Mouse (Mus musculus) spleen, postnatal 14 days (tissue): ENCODE data around the gene Lrrc36.

Experiments used
- DNase-seq, 2 experiments: peaks; one replicate each; pipeline ENCODE4 v3.0.0; 2021 to 2022; ENCODE audit warnings: low spot score in 2 of 2

The Lrrc36 gene

DNA sequence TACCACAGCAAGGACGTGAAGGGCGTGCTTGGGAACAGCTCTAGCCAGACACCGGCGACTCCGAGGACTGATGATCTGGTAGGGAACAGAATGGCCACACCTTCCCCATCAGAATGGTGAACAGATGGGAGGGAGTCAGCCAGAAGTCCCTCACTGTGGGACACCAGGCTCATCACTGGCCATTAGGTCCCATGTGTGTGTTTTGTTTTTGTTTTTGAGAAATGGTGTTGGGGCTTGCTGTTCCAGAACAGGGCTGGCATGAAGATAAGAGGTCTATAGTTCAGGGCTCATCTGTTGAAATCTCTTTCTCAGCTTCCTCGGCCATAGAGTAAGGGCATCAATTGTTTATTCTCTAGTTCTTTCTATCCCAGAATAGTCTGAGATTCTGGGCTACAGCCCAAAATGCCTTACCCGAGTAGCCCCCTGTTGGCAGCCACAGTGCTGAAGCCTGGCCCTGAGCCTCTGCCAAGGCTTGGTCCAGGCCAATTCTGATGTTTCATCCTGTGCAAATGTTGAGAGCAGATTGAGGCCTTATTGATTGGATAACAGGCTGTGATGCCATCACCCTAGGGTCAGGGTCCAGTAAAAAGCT is 53.4 kb downstream of the Lrrc36 start:
- DNase-seq: no peak

DNA sequence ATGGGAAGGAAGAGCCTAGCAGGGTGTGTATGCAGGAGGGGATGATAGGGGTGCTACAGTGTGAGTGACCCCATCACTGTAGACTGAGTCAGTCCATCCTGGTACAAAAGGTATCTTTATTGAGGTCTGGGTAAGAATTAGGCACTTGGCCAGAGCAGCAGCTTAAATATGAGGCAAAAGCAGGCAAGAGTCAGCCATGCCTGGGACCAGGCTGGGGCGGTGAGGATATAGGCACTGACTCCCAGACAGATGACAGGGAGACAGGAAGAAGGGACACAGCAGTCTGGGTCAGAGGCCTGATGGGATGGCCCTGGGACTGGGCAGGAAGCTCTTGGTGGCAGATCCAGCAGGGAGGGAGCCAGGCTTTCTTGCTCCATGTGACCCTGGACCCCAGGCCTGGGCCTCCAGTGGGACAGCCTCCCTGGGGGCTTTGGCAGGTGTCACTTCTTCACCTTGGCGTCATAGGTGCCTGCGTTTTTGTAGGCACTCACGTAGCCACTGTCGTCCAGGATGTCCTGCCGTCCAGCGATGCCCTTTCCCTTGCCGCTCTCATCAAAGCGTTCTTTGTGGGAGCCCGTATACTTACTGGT is 54.1 kb downstream of the Lrrc36 start:
- DNase-seq: no peak

DNA sequence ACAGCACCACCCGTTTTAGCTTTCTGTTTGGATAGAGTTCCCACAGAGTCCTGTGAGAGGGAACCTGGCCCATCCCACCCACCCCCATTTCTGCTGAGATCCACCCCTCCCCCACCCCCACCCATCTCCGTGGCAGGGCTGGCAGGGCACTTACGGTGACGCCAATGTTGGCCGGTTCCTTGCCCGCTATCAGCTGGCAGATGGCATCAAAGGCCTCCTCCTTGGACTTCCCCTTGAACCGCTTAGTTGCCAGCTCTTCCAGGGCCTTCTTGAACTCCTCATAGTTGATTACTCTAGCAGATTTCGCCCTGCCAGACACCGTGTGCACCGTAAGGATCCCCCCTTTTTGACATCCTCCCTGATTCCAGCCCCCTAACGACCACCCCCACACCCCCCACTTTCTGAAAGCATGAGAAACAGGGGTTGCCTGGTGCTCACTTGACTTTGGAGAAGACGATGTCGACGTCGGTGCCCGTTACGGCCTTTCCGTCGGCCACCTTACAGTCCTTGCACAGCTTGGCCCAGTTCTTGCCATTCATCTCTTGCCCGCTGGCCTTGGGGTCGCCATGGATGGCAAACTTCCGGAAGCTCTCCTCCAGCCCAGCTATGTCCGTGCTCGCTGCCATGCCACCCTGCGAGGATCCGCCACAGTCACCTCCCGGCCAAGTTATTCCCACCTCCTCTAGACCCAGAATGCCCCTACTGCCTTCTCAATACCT is 54.8 kb downstream of the Lrrc36 start:
- DNase-seq: no peak

DNA sequence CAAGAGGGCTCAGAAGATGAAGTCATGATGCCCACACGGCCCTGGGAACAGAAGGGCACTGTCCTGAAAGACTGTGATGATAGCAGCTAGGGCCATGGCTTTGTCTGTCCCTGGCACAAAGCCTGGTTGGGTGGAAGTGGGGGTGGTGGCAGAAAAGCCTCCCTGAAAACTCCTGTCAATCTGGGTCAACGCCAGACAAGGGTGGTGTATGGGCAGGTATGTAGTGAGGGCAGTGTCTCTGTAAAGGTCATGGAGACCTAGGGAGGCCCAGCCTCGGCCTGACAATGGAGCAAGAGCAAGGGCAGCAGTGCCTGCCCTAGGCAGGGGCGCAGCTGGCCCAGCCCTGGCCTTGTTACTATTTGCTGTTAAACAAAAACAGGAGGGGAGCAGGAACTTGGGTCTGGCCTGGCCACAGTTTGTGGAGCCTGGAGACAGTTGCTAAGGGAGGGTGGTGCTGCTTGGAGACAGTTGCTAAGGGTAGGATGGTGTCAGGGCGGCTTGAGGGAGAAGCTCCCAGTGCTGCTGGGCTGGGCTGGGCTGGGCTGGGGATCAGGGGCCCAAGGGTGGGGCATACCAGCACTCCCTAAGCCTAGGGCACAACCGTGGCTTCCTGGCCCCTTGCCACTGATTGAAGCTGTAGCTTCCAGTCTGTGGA is 55.8 kb downstream of the Lrrc36 start:
- DNase-seq: no peak

DNA sequence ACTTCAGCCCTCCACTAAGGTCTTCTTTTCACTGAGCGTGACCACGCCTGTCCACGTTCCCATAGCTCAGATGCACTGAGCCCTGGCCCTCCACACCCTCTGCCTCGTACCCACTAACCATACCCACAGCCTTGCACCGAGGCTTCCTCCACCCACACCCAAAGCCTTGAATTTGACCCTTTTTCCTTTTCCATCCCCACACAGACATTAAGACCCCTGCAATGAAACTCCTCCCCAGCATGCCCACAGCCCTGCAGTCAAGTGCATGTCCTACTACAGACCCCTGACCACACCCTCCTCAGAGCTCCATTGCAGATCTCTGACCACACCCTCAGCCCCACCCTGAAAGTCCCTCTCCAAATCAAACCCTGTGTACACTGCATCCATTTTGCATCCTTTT is 56.4 kb downstream of the Lrrc36 start:
- DNase-seq: no peak

DNA sequence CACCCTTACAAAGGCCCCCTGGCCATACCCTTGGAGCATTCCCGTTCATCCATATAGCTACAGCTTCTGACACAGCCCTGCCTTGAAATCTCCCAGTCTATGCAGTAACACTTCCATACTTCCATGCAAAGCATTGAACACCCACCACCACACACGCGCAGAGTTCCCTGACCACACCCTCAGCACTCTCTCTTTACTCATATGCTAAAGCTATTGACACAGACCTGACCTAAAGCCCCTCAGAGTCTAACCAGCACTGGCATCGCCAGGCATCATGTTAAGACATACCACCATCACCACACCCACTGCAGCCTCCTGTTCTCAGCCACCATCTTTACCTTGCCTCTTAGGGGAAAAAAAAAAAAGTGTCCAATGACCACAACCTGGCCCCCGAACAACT is 56.9 kb downstream of the Lrrc36 start:
- no peak for DNase-seq

DNA sequence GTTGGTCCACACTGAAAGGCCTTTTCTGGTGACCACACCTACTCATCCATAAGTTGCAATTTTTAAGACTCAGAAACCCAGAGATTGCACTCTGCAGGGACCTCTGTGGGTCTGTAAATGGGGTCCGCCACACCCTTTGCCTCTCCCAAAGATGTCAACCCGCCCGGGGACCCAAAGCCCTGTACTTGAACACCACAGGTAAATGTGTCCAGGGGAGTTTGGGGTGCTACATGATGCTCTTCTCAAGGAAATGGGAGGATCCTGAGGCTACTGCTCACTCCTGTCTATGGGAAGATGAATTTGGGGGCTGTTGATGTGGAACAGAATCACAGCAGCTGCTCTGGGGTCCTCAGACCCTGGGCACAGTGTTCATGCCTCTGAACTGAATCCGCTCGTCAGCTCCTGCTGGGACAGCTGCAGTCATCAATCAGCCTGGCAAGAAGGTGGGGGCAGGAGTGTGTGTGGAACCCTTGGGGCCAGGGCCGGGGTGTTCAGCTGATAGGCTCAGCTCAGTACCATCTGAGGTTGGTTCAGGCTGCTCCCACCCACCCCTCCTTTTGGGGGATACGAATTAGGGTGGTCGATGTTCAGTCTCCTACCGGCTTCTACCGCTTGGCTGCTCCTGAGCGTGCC is 57.4 kb downstream of the Lrrc36 start:
- DNase-seq: no peak

DNA sequence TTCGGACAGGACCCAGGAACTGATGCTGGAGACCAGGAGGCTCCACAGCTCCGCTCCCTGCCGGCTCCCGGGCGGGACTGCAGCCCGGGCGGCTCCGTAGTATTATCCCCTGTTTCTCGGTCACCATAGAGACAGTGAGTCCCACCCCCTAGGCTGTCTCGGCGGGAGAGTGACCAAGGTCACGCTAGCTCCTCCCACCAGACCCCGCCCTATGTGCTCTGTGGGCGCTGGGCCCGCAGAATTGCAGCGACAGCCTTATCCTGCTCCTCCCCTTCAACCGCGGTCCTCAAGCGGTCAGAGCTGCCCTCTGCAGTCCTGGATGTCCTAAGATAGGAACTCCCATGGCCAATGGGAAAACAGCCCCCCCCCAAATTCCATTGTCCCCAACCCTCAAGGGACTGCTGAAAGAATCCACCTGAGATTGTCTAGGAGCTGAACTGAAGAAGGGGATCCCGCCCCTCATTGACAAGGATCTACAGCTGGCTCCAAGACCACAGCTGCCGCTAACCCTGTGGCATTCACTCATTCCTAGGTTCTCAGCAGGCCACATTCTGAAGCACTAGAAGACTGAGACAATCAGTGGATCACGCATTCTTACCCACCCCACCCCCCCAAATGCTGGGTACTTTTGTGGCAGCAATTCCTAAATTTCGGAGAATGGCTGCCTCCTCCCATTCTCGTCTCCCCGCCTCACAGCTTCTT is 58.1 kb downstream of the Lrrc36 start, which contains the start of gene Tppp3:
TSS of gene Tppp3 (minus strand) at position 213 of the 702 bp plus-strand sequence.
- DNase-seq: peak; percentile 51 to 64

DNA sequence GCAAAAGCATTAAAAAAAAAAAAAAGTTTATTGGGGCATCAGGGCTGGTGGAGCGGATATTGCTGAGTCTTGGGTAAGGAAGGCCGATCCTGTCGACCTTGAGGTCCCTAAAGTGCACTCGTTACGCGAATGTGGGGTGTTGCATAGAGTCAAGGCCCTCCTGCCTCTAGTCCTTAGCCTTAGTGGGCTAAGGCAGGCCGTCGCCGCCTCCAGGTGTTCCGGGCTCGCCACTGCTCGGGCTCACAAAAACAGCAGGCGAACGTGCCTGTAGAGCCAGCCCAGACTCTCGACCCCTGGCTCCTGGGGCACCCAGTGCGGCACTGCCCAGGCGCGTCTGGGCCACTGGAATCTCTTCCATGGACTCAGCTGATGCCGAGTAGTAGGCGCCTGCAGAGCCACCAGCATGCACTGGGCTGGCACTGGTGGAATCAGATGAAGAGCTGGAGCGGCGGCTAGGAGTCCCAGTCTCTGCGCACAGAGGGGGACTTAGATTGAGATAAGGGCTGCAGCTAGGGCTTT is 59.1 kb downstream of the Lrrc36 start:
- DNase-seq: no peak

DNA sequence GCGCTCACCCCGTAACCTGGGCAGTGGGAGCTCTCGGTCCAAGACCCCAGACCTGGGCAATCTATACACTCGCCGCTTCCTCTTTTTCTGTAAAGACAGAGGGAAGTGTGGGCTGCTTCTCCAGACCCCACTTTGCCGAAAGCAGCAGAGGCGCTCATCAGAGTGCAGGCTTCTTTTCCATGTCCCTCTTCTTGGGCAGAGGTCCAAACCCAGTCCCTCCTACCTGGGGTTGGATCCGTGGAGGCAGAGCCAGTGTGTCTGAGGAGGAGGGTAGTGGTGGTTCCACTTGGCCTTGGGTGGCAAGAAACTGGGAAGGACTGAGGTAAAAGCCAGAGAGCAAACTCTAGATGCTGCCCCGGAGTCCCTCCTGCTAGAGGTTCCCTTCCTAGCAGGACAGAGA is 59.6 kb downstream of the Lrrc36 start:
- DNase-seq: no peak

DNA sequence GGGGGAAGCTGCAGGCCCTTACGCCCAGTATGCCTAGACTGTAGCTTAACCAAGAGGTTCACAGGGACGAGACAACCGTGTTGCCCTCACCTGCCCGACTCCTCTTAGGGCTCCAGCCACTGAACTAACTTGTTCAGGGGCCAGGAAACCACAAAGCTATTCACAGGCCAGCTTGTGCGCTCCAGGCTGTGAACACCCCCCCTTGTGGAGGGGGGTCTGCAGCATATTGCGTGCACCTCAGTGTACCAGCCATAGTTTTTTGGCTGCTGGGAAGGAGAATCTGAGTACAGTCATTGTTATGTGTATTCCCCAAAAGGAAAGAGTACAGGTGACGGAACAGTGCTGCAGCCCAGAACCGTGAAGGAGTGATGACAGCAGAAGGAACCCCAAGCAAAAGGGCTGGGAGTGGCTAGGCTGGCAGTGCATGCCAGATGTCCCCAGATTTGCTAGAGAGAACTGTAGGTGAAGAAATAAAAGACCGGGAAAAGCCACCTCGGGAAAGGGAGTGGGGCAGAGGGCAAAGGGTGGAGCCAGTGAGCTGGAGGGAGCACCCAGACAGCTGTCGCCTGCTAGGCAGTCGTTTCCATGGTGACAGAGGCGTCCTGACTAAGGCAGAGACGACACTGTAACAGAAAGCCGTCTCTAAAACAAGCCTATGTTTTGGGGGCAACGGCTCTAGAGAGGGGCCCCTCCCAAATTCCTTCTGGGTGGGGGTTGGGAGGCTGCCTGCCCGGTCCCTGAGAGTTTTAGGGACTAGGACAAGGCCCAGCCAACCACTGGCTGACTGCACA is 60.6 kb downstream of the Lrrc36 start:
- no peak for DNase-seq

DNA sequence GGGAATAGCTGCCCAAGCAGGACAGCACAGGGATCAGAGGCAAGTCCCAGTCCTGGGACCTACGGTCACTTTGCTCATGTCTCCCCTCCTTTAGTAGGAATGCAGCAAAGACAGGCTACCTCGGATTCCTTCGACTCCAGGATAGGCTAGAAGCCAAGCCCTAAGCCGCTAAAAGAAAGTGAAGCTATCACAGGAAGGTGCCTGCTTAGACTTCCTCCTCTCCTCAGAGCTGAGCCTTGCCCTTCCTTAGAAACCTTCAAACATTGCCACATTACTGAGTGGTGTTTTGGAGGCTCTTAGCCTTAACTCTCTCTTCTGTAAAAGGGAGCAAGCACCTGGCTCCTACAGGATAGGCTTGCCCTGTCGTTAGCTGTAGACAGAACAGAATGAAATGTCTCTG is 61.3 kb downstream of the Lrrc36 start:
- no peak for DNase-seq

DNA sequence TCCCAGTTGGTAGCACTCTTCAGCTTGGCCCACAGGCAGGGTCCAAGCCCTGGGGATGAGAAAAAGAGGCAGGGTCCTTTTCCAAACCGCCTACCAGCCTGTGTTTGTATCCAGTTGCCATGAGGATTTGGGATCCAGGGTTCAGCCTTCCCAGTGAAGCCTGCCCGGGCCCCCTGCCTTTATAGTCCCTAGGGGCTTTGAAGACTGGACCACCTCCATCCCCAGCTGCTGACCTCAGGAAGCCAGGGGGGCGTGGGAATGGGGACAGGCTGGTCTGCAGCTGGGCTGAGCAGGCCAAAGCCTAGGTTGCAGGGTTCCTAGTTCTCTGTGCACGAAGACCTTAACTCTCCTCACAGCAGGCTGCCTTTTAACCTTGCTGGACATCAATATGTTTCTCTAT is 61.9 kb downstream of the Lrrc36 start:
- no peak for DNase-seq

DNA sequence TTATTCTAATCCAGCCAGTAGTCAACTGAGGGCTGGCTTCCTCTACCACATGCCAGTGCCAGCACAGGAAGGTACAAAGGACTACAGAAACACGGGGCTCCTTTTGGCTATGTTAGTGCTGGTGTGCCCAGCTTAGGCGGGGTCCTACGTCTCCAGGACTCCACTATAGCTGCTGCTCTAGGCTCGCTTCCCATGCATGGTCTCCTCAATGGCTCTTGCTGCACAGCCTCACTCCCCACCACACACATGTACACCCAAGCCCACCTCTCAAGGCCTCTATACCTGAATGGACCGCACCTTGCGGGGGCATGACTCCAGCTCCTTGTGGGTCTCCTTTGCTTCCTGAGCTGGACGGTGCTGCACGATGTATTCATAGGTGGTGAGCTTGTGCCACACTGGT is 62.4 kb downstream of the Lrrc36 start:
- DNase-seq: no peak

DNA sequence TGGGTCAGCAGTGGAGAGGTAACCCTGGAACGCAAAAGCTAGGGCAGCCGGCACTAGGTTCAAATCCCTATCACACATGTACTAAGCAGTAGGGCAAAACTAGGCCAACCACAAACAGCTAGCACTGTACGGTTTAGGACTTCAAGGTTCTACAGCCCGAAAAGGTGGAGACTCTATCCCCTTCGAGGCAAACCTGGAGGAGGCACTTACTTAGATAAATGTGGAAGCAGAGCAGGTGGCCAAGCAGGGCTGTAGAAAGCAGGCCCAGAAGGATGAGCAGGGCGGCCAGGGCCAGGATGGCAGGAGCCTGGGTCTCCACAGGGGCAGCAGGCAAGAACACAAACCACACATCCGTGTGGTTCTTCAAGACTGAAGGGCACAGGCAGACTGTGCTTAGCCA is 62.8 kb downstream of the Lrrc36 start:
- DNase-seq: no peak

DNA sequence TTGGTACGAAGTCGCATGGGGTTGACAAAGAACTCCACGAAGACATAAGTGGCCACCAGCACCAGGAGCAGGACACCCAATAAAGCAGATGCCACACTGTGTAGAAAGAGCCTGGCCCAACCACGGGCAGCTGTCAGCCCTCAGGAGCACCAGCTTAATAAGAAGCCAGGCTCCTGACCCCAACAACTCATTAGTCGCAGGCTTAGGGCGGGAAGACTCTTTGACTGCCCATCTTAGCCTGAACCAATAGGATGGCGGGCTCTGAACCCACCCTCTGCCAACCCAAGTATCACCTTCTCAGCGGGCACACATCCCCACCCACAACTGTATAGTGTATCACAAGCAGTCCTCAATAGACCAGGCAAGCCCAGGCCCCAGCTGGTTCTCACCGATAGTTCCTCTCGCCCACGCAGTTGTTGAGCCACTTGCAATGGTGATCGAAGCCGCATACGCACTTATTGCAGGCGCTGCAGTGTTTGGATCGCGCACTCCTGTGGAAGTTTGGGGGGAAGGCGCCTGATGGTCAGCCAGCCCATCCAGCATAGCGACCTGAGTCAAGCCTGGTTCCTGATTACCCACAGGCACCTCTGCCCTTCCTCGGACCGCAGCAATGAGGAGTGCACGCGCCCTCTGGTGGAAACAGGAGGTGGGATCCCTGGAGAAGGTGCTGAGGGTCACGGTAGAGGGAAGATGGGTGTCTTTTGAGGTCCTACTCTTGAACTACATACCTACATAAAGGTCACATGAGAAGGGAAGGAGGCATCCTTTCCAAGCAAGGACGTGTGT is 63.5 kb downstream of the Lrrc36 start:
- DNase-seq: peak; percentile 31 to 40

DNA sequence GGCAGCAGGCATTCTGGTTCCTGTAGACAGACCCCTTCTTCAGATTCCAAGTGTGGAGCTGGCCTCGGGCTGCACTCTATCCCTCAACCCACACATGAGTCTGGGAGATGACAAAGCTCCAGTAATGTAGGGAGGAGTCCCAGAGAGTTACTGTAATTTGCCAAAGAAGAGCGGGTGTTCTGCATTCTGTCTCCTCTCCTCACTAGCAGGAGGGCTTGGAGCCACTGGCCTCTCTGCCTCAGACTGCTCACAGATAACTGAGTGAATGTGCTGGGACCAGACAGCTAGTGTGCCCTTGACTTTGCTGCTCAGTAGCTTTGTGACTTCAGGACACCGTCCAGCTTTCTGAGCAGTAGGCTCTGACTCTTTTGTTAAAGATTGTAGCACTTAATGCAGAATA is 64.4 kb downstream of the Lrrc36 start:
- no peak for DNase-seq

DNA sequence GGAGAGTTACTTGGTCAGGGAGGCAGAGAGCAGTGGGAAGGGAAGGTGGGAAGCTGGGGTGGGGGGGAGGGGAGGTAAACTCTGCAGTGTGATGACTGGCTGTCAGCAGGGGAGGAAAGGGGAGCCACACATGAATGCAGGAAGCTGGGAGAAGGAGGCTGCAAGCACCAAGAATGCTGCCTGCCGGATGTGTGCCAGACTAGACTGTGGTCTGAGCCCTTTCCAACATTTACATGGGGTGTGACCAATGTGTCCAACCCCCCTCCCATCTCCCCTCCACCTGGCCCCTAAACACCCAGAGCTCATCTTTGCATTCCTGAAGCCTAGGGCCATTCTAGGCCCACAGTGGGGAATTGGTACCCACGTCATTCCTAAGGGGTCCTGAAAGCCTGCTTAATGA is 67.6 kb downstream of the Lrrc36 start:
- no peak for DNase-seq

DNA sequence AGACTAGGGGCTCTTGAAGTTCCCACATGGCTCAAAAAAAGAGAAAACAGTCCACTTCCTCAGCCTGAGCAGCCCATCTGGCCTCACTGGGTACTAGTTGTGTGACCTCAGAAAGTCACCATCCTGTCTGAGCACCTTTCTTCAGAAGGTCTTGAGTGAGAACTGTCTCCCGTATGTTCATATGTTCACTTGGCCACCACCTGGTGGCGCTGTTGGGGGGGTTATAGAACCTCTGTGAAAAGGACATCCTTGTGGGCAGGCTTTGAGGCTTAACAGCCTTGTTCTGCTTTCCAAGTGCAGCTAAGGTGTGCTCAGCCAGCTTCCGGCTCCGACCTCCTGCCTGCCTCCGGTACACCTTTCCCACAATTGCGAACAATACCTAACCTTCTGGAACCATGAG is 68.1 kb downstream of the Lrrc36 start:
- peak in 1 of 2 experiments; percentile 39 for DNase-seq

DNA sequence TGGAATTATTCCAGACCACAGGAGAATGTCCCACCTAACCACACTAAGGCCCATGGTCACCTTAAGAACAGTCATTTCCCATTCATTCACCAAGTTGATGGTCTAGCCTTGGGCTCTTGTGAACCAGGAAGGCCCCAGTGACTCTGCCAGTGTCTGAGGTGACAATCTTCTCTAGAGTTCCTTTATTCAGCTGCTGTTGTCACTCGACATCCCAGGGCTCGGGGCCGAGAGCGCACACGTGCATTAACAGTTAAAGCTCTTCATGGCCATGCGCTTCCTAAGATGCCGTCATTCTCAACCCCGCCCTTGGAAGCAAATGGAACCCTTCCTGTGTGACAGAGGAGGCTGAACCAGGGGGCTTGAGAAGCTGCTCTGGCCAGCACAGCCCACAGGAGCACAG is 68.8 kb downstream of the Lrrc36 start:
- DNase-seq: no peak
